Mouse (Mus musculus): ENCODE results near the gene Ifna11. TPM values are rescaled to one million over a fixed set of nuclear protein-coding genes. Genes with fewer than 3 reads are reported as not detected.
"Not testable (repeated sequence)": the region's sequence is repeated elsewhere in the genome, so short reads cannot be mapped to it uniquely, and the experiment has no call there.

Ifna11 gene
- polyA plus RNA-seq, 1 experiment from 2014 or later, result not detected

- not testable (repeated sequence) for H3K27me3 ChIP-seq (replicated peaks; ENCODE audit: control insufficient read depth, insufficient read depth, low read length); H3K4me2 ChIP-seq (ENCODE audit: low read length); H3K9me3 ChIP-seq (ENCODE audit: control insufficient read depth, low read length); H3K27ac ChIP-seq (ENCODE audit: low read depth, low read length); ATAC-seq; H3K4me1 ChIP-seq (ENCODE audit: control insufficient read depth, insufficient read depth, low read depth, low read length); H3K9ac ChIP-seq (ENCODE audit: low read depth, low read length); H3K4me3 ChIP-seq (ENCODE audit: low read length); H3K36me3 ChIP-seq (ENCODE audit: control insufficient read depth, insufficient read depth, low read length)
Measured at GRCm38 (mm10) chr4:88827116-88827515, 7.4 kb downstream of the Ifna11 start, which contains the start of gene Ifna6. TSS of gene Ifna6 (plus strand) at chr4:88827416.

GRCm38 (mm10) chr4:88830523-88830922 is 10.8 kb downstream of the Ifna11 start:
- Histone ChIP-seq H3K4me2 (ENCODE audit: low read length) (no peak overlapping the region), H3K36me3 (ENCODE audit: control insufficient read depth, insufficient read depth, low read length) (no peaks in the 10 kb centered on the region), H3K9me3 (ENCODE audit: control insufficient read depth, low read length) (no peaks in the 10 kb centered on the region), H3K27ac (ENCODE audit: low read depth, low read length) (no peak overlapping the region), H3K27me3 (replicated peaks; ENCODE audit: control insufficient read depth, insufficient read depth, low read length) (no peaks in the 10 kb centered on the region), H3K4me3 (ENCODE audit: low read length) (no peak overlapping the region), H3K9ac (ENCODE audit: low read depth, low read length) (no peak overlapping the region), H3K4me1 (ENCODE audit: control insufficient read depth, insufficient read depth, low read depth, low read length) (no peaks in the 10 kb centered on the region)
- 26% methylated on average over 4 of the region's 4 CpGs for WGBS
- ATAC-seq, result no peak

- not testable (repeated sequence) for H3K9me3 ChIP-seq (ENCODE audit: control insufficient read depth, low read length); H3K4me3 ChIP-seq (ENCODE audit: low read length); H3K27me3 ChIP-seq (replicated peaks; ENCODE audit: control insufficient read depth, insufficient read depth, low read length); H3K27ac ChIP-seq (ENCODE audit: low read depth, low read length); H3K4me2 ChIP-seq (ENCODE audit: low read length); H3K9ac ChIP-seq (ENCODE audit: low read depth, low read length); H3K4me1 ChIP-seq (ENCODE audit: control insufficient read depth, insufficient read depth, low read depth, low read length); ATAC-seq; H3K36me3 ChIP-seq (ENCODE audit: control insufficient read depth, insufficient read depth, low read length)
- 83% methylated on average over 1 of the region's 1 CpGs for WGBS
Measured at GRCm38 (mm10) chr4:88835225-88835624, 15.5 kb downstream of the Ifna11 start, which contains the start of gene Ifna5. TSS of gene Ifna5 (plus strand) at chr4:88835525.

- Histone ChIP-seq H3K27me3 (replicated peaks; ENCODE audit: control insufficient read depth, insufficient read depth, low read length) (no peaks in the 10 kb centered on the region), H3K4me2 (ENCODE audit: low read length) (no peak overlapping the region), H3K4me1 (ENCODE audit: control insufficient read depth, insufficient read depth, low read depth, low read length) (no peaks in the 10 kb centered on the region), H3K4me3 (ENCODE audit: low read length) (no peak overlapping the region), H3K9me3 (ENCODE audit: control insufficient read depth, low read length) (no peaks in the 10 kb centered on the region), H3K27ac (ENCODE audit: low read depth, low read length) (no peak overlapping the region), H3K36me3 (ENCODE audit: control insufficient read depth, insufficient read depth, low read length) (no peaks in the 10 kb centered on the region), H3K9ac (ENCODE audit: low read depth, low read length) (no peak overlapping the region)
- no peak for ATAC-seq
- 39% methylated on average over 3 of the region's 3 CpGs for WGBS
Measured at GRCm38 (mm10) chr4:88838828-88839227, 19.1 kb downstream of the Ifna11 start.

- H3K4me1 ChIP-seq (ENCODE audit: control insufficient read depth, insufficient read depth, low read depth, low read length), result no peaks in the 10 kb centered on the region
- H3K27me3 ChIP-seq (replicated peaks; ENCODE audit: control insufficient read depth, insufficient read depth, low read length), result no peaks in the 10 kb centered on the region
- WGBS, result 77% methylated on average over 3 of the region's 3 CpGs
- no peak overlapping the region for H3K4me3 ChIP-seq (ENCODE audit: low read length)
- no peak overlapping the region for H3K27ac ChIP-seq (ENCODE audit: low read depth, low read length)
- H3K9ac ChIP-seq (ENCODE audit: low read depth, low read length), result no peak overlapping the region
- no peak overlapping the region for H3K4me2 ChIP-seq (ENCODE audit: low read length)
- ATAC-seq, result no peak
- H3K36me3 ChIP-seq (ENCODE audit: control insufficient read depth, insufficient read depth, low read length), result no peaks in the 10 kb centered on the region
- no peaks in the 10 kb centered on the region for H3K9me3 ChIP-seq (ENCODE audit: control insufficient read depth, low read length)
Measured at GRCm38 (mm10) chr4:88840058-88840457, 20.3 kb downstream of the Ifna11 start.

GRCm38 (mm10) chr4:88841438-88841911 is 21.7 kb downstream of the Ifna11 start, which contains the start of gene Ifna4:
TSS of gene Ifna4 (plus strand) at chr4:88841861.
- WGBS, result 26% methylated on average over 2 of the region's 2 CpGs
- H3K9me3 ChIP-seq (ENCODE audit: control insufficient read depth, low read length), result no peaks in the 10 kb centered on the region
- no peak within 1 kb of the TSS for H3K4me3 ChIP-seq (ENCODE audit: low read length)
- H3K4me1 ChIP-seq (ENCODE audit: control insufficient read depth, insufficient read depth, low read depth, low read length), result no peaks in the 10 kb centered on the region
- no peaks in the 10 kb centered on the region for H3K27me3 ChIP-seq (replicated peaks; ENCODE audit: control insufficient read depth, insufficient read depth, low read length)
- ATAC-seq, result no peak
- no peaks in the 10 kb centered on the region for H3K36me3 ChIP-seq (ENCODE audit: control insufficient read depth, insufficient read depth, low read length)
- no peak within 1 kb of the TSS for H3K27ac ChIP-seq (ENCODE audit: low read depth, low read length)
- H3K4me2 ChIP-seq (ENCODE audit: low read length), result no peak within 1 kb of the TSS
- H3K9ac ChIP-seq (ENCODE audit: low read depth, low read length), result no peak within 1 kb of the TSS

- H3K9me3 ChIP-seq (ENCODE audit: control insufficient read depth, low read length), result no peaks in the 10 kb centered on the region
- no peak overlapping the region for H3K4me2 ChIP-seq (ENCODE audit: low read length)
- H3K27me3 ChIP-seq (replicated peaks; ENCODE audit: control insufficient read depth, insufficient read depth, low read length), result no peaks in the 10 kb centered on the region
- no peak for ATAC-seq
- H3K27ac ChIP-seq (ENCODE audit: low read depth, low read length), result no peak overlapping the region
- no peaks in the 10 kb centered on the region for H3K4me1 ChIP-seq (ENCODE audit: control insufficient read depth, insufficient read depth, low read depth, low read length)
- no peak overlapping the region for H3K9ac ChIP-seq (ENCODE audit: low read depth, low read length)
- 58% methylated on average over 2 of the region's 2 CpGs for WGBS
- H3K4me3 ChIP-seq (ENCODE audit: low read length), result no peak overlapping the region
- H3K36me3 ChIP-seq (ENCODE audit: control insufficient read depth, insufficient read depth, low read length), result no peaks in the 10 kb centered on the region
Measured at GRCm38 (mm10) chr4:88845334-88845733, 25.6 kb downstream of the Ifna11 start.

- Histone ChIP-seq H3K4me1 (ENCODE audit: control insufficient read depth, insufficient read depth, low read depth, low read length) (no peaks in the 10 kb centered on the region), H3K4me2 (ENCODE audit: low read length) (no peak within 1 kb of the TSS), H3K4me3 (ENCODE audit: low read length) (no peak within 1 kb of the TSS), H3K27ac (ENCODE audit: low read depth, low read length) (no peak within 1 kb of the TSS), H3K9ac (ENCODE audit: low read depth, low read length) (no peak within 1 kb of the TSS), H3K27me3 (replicated peaks; ENCODE audit: control insufficient read depth, insufficient read depth, low read length) (no peaks in the 10 kb centered on the region), H3K9me3 (ENCODE audit: control insufficient read depth, low read length) (no peaks in the 10 kb centered on the region), H3K36me3 (ENCODE audit: control insufficient read depth, insufficient read depth, low read length) (no peaks in the 10 kb centered on the region)
- 69% methylated on average over 1 of the region's 1 CpGs for WGBS
- no peak for ATAC-seq
Measured at GRCm38 (mm10) chr4:88849698-88850097, 29.9 kb downstream of the Ifna11 start, which contains the start of gene Ifna1. TSS of gene Ifna1 (plus strand) at chr4:88850087.

GRCm38 (mm10) chr4:88851026-88851763 is 31.4 kb downstream of the Ifna11 start:
- 28% methylated on average over 4 of the region's 4 CpGs for WGBS
- no peak overlapping the region for H3K4me2 ChIP-seq (ENCODE audit: low read length)
- ATAC-seq, result no peak

More at GRCm38 (mm10) chr4:88851026-88851763, 31.4 kb downstream of the Ifna11 start:
- Histone ChIP-seq H3K9ac (ENCODE audit: low read depth, low read length) (no peak overlapping the region), H3K4me3 (ENCODE audit: low read length) (no peak overlapping the region), H3K36me3 (ENCODE audit: control insufficient read depth, insufficient read depth, low read length) (no peaks in the 10 kb centered on the region), H3K9me3 (ENCODE audit: control insufficient read depth, low read length) (no peaks in the 10 kb centered on the region), H3K27ac (ENCODE audit: low read depth, low read length) (no peak overlapping the region), H3K27me3 (replicated peaks; ENCODE audit: control insufficient read depth, insufficient read depth, low read length) (no peaks in the 10 kb centered on the region), H3K4me1 (ENCODE audit: control insufficient read depth, insufficient read depth, low read depth, low read length) (no peaks in the 10 kb centered on the region)

Data from hindbrain, embryonic 16.5 days (tissue).